ENCODE assay signal across 13 mouse cellular contexts in genomic region chr4:43384083-43384460, GRCm38 (mm10). TPM values are rescaled to one million over a fixed set of nuclear protein-coding genes. Genes with fewer than 3 reads are reported as not detected.
A peak's percentile ranks its signal among the peaks of the same experiment; 100 is the strongest.
DNase-seq lines count a peak whose midpoint lies in the region; TF ChIP-seq lines count a peak whose summit lies in the region.
"Had no signal": no experiment of that assay in that cellular context is flagged by ENCODE, and none has a peak within 500 bp of the region (broad histone marks: within the 10 kb centered on the region; RNA-seq: fewer than 3 reads in every experiment).

No protein-coding gene starts in this region.

- peak in 1 of 2 experiments; percentile 20 for DNase-seq in heart, adult 2 months
- DNase-seq in heart, embryonic 10.5 days (ENCODE audit: low spot score): no peak
- no peak for DNase-seq in lung, adult 2 months
- no peak for DNase-seq in lung, postnatal 10 days
- DNase-seq in MEL (ENCODE audit: low read depth, low spot score): peak; percentile 49
- peak; percentile 50 for DNase-seq in fat pad, adult 2 months (ENCODE audit: extremely low read depth, low read depth, low spot score)
- DNase-seq in testis, postnatal 14 days (ENCODE audit: low spot score): no peak
- no peak for DNase-seq in left cerebral cortex, postnatal 10 days (ENCODE audit: extremely low spot score in 1 of 2, low spot score in 2 of 2)
- DNase-seq: thymus, postnatal 36 days had no signal

- intact Hi-C loops in heart, adult 2 months (cut with DNase I): no loop called here
- intact Hi-C loops in left cerebral cortex, postnatal 10 days (cut with DNase I): loop anchor here (5.0 kb wide), 1 partner anchor 38 kb away; no protein-coding TSS in a partner anchor

- H3K27ac ChIP-seq in heart, adult 2 months: peak overlapping the region; percentile 100
- no peak overlapping the region for H3K27ac ChIP-seq in heart, embryonic 10.5 days
- peak overlapping the region; percentile 55 for H3K27ac ChIP-seq in MEL (ENCODE audit: control insufficient read depth, low read depth, low read length)
- H3K27ac ChIP-seq: heart, embryonic 13.5 days; liver, embryonic 14.5 days; midbrain, embryonic 10.5 days had no signal

- H3K9me3 ChIP-seq in heart, embryonic 10.5 days: no peaks in the 10 kb centered on the region
- H3K9me3 ChIP-seq in MEL (replicated peaks; ENCODE audit: insufficient read depth, low read length): no peaks in the 10 kb centered on the region
- H3K9me3 ChIP-seq: heart, embryonic 13.5 days; midbrain, embryonic 10.5 days had no signal

- TF ChIP-seq POLR2A in heart, adult 2 months (IDR thresholded peaks at IDR 0.05; ENCODE audit: insufficient read depth, low read depth, low read length): peak; percentile 34
- peak; percentile 43; the same call in 1 of the 2 replicates for TF ChIP-seq POLR2A in lung, adult 2 months (IDR thresholded peaks at IDR 0.05; ENCODE audit: borderline replicate concordance, extremely low read depth, low read depth, low read length)
- no peak for TF ChIP-seq POLR2A in MEL (IDR thresholded peaks at IDR 0.05; ENCODE audit: control insufficient read depth in 1 of 2, insufficient read depth in 1 of 2, low read depth in 1 of 2, low read length in 2 of 2, poor library complexity in 1 of 2)

- H3K27me3 ChIP-seq in heart, adult 2 months (ENCODE audit: control insufficient read depth, insufficient read depth, low read length): no peaks in the 10 kb centered on the region
- peaks cover 25% of the 10 kb centered on the region for H3K27me3 ChIP-seq in heart, embryonic 10.5 days (ENCODE audit: insufficient read depth, poor library complexity, severe bottlenecking)
- no peaks in the 10 kb centered on the region for H3K27me3 ChIP-seq in MEL (ENCODE audit: control insufficient read depth in 1 of 2, insufficient read depth in 2 of 2, low read length in 2 of 2)

- H3K9ac ChIP-seq in heart, adult 2 months (ENCODE audit: low read depth, low read length): peak overlapping the region; percentile 23; the same call in 1 of the 2 replicates
- H3K9ac ChIP-seq in MEL (ENCODE audit: control insufficient read depth, low read depth, low read length, poor library complexity, severe bottlenecking): peak overlapping the region; percentile 34
- H3K9ac ChIP-seq: liver, embryonic 14.5 days had no signal

- peak overlapping the region; percentile 100 for H3K4me3 ChIP-seq in heart, adult 2 months
- H3K4me3 ChIP-seq in heart, embryonic 10.5 days: no peak overlapping the region
- no peak overlapping the region for H3K4me3 ChIP-seq in lung, adult 2 months (replicated peaks; ENCODE audit: extremely low read depth, low read depth, low read length)
- peak overlapping the region; percentile 44 to 94 for H3K4me3 ChIP-seq in MEL (ENCODE audit: control insufficient read depth in 1 of 2, insufficient read depth in 1 of 2, low read depth in 2 of 2, low read length in 2 of 2)
- H3K4me3 ChIP-seq: erythroblast, embryonic 14.5 days; midbrain, embryonic 10.5 days had no signal

- H3K79me2 ChIP-seq in heart, adult 2 months (replicated peaks; ENCODE audit: control insufficient read depth, insufficient read depth, low read length): peaks cover 3% of the 10 kb centered on the region
- 0 out of 2 replicates have a peak, but pooled peaks cover 1% of the 10 kb centered on the region for H3K79me2 ChIP-seq in MEL (ENCODE audit: control insufficient read depth, insufficient read depth, low read length, poor library complexity)

- TF ChIP-seq CTCF in heart, adult 2 months (IDR thresholded peaks at IDR 0.05): no peak
- no peak for TF ChIP-seq CTCF in lung, adult 2 months (IDR thresholded peaks at IDR 0.05; ENCODE audit: insufficient read depth, low read length)
- TF ChIP-seq CTCF in MEL (IDR thresholded peaks at IDR 0.05 in 2 of 3, conservative IDR thresholded peaks at IDR 0.05 in 1 of 3; ENCODE audit: control insufficient read depth in 1 of 3, insufficient read depth in 1 of 3, low read depth in 2 of 3, low read length in 3 of 3, poor library complexity in 1 of 3, severe bottlenecking in 1 of 3): no peak

- peaks cover 18% of the 10 kb centered on the region for H3K36me3 ChIP-seq in heart, adult 2 months (ENCODE audit: control insufficient read depth, insufficient read depth, low read length)
- H3K36me3 ChIP-seq in heart, embryonic 10.5 days: 0 out of 2 replicates have a peak, but pooled peaks cover 3% of the 10 kb centered on the region
- H3K36me3 ChIP-seq in MEL (ENCODE audit: control insufficient read depth in 1 of 2, insufficient read depth in 2 of 2, low read length in 2 of 2): peaks cover 0 to 14% of the 10 kb centered on the region in 2 experiments; a peak in 2 of 4 replicates
- H3K36me3 ChIP-seq: midbrain, embryonic 10.5 days had no signal

- WGBS in heart, adult 2 months: 60% methylated on average over 5 of the region's 5 CpGs
- 82% methylated on average over 5 of the region's 5 CpGs for WGBS in heart, embryonic 10.5 days
- WGBS in lung, adult 2 months: 60% methylated on average over 5 of the region's 5 CpGs

- no peak for TF ChIP-seq RAD21 in MEL (IDR thresholded peaks at IDR 0.05; ENCODE audit: low read depth, low read length)

- peaks cover 15% of the 10 kb centered on the region for H3K4me1 ChIP-seq in heart, adult 2 months (ENCODE audit: control insufficient read depth, insufficient read depth, low read length)
- peaks cover 19% of the 10 kb centered on the region for H3K4me1 ChIP-seq in heart, embryonic 10.5 days
- peaks cover 18% of the 10 kb centered on the region for H3K4me1 ChIP-seq in lung, adult 2 months (ENCODE audit: control insufficient read depth, insufficient read depth, low read length)
- peaks cover 6 to 17% of the 10 kb centered on the region in 2 experiments for H3K4me1 ChIP-seq in MEL (ENCODE audit: control insufficient read depth in 1 of 2, insufficient read depth in 2 of 2, low read length in 2 of 2)

- no peak for TF ChIP-seq EP300 in heart, adult 2 months (IDR thresholded peaks at IDR 0.05; ENCODE audit: insufficient read depth, low read depth, low read length)
- no peak for TF ChIP-seq EP300 in MEL (IDR thresholded peaks at IDR 0.05; ENCODE audit: low read depth in 1 of 2, low read length in 2 of 2)

TF ChIP-seq in MEL, 35 proteins besides CTCF, POLR2A, EP300 and RAD21 (continues in another document):
- TF ChIP-seq POLR2AphosphoS5 (IDR thresholded peaks at IDR 0.05; ENCODE audit: borderline replicate concordance, low read depth, low read length) (no peak), BHLHE40 (IDR thresholded peaks at IDR 0.05; ENCODE audit: borderline replicate concordance, low read depth, low read length) (no peak), TCF12 (IDR thresholded peaks at IDR 0.05; ENCODE audit: low read depth, low read length) (no peak), ELF1 (IDR thresholded peaks at IDR 0.05; ENCODE audit: low read depth, low read length) (no peak), RCOR1 (IDR thresholded peaks at IDR 0.05; ENCODE audit: low read depth, low read length) (no peak), MXI1 (IDR thresholded peaks at IDR 0.05; ENCODE audit: low read depth, low read length) (no peak), ZC3H11A (IDR thresholded peaks at IDR 0.05; ENCODE audit: low read depth, low read length) (no peak), KAT2A (conservative IDR thresholded peaks at IDR 0.05; ENCODE audit: low read depth, low read length) (no peak), SMC3 (IDR thresholded peaks at IDR 0.05; ENCODE audit: low read depth, low read length) (no peak), CHD1 (IDR thresholded peaks at IDR 0.05; ENCODE audit: low read depth, low read length) (no peak), USF2 (IDR thresholded peaks at IDR 0.05; ENCODE audit: borderline replicate concordance in 1 of 2, insufficient read depth in 1 of 2, low read depth in 1 of 2, low read length in 2 of 2) (no peak), JUND (IDR thresholded peaks at IDR 0.05; ENCODE audit: low read depth, low read length) (no peak), TAL1 (IDR thresholded peaks at IDR 0.05; ENCODE audit: low read length) (no peak), MEF2A (IDR thresholded peaks at IDR 0.05; ENCODE audit: extremely low read depth, insufficient replicate concordance, low read depth, low read length, poor library complexity, severe bottlenecking) (no peak), ZKSCAN1 (IDR thresholded peaks at IDR 0.05; ENCODE audit: low read depth, low read length) (no peak), UBTF (IDR thresholded peaks at IDR 0.05; ENCODE audit: borderline replicate concordance, insufficient read depth, low read depth, low read length) (no peak), SIN3A (IDR thresholded peaks at IDR 0.05; ENCODE audit: low read length) (no peak), MAFK (IDR thresholded peaks at IDR 0.05; ENCODE audit: borderline replicate concordance, low read depth, low read length) (no peak), NELFE (IDR thresholded peaks at IDR 0.05; ENCODE audit: low read depth, low read length) (no peak)

RNA-seq across cellular contexts. Expression of gene Rusc2, which starts 2.3 kb away (rescaled TPM):
- 10 to 100 TPM; 43.5 to 45.3 TPM for total RNA-seq in heart, adult 2 months (2021)
- 27.2 and 27.5 TPM in 2 replicates for polyA plus RNA-seq in heart, adult 2 months (2012; rRNA removed)
- polyA plus RNA-seq in heart, embryonic 10.5 days (2016; fragmentation: Nextera tagmentation; extraction: Ambion mirVana): 9.9 and 11.2 TPM in 2 replicates
- 91.1 and 92.8 TPM in 2 replicates for polyA plus RNA-seq in lung, adult 2 months (2012; rRNA removed)
- total RNA-seq in MEL (2012; rRNA removed): 2.4 and 4.7 TPM in 2 replicates
- 1 to 10 TPM in 1 of 2 experiments, not detected in 1; 7.3 TPM for polyA plus RNA-seq in MEL (2012; ENCODE audit: insufficient read depth in 1 of 2, insufficient read length in 2 of 2, low read depth in 1 of 2, low replicate concordance in 2 of 2, missing spikeins in 1 of 2)
- total RNA-seq in left cerebral cortex, postnatal 10 days (2021): 100 to 1,000 TPM; 151 to 154 TPM

RNA-seq across cellular contexts. Expression of gene Fam166b, which starts 44.9 kb away (rescaled TPM):
- total RNA-seq in heart, adult 2 months (2021): not detected
- polyA plus RNA-seq in heart, adult 2 months (2012; rRNA removed): 1.4 TPM in 1 of 2 replicates, not detected in the other
- polyA plus RNA-seq in heart, embryonic 10.5 days (2016; fragmentation: Nextera tagmentation; extraction: Ambion mirVana): not detected in 2 replicates
- polyA plus RNA-seq in lung, adult 2 months (2012; rRNA removed): 14.4 and 15.8 TPM in 2 replicates
- not detected in 2 replicates for total RNA-seq in MEL (2012; rRNA removed)
- polyA plus RNA-seq in MEL (2012; ENCODE audit: insufficient read depth in 1 of 2, insufficient read length in 2 of 2, low read depth in 1 of 2, low replicate concordance in 2 of 2, missing spikeins in 1 of 2): not detected
- under 1 TPM in 1 of 2 experiments, not detected in 1; 0.30 TPM for total RNA-seq in left cerebral cortex, postnatal 10 days (2021)
- polyA plus RNA-seq: liver, embryonic 14.5 days had no signal

RNA-seq across cellular contexts. Expression of gene Tesk1, which starts 57.7 kb away (rescaled TPM):
- 10 to 100 TPM; 36.6 to 37.5 TPM for total RNA-seq in heart, adult 2 months (2021)
- polyA plus RNA-seq in heart, adult 2 months (2012; rRNA removed): 51.5 and 52.6 TPM in 2 replicates
- polyA plus RNA-seq in heart, embryonic 10.5 days (2016; fragmentation: Nextera tagmentation; extraction: Ambion mirVana): 5.0 and 6.3 TPM in 2 replicates
- 83.6 and 83.9 TPM in 2 replicates for polyA plus RNA-seq in lung, adult 2 months (2012; rRNA removed)
- 7.6 and 9.1 TPM in 2 replicates for total RNA-seq in MEL (2012; rRNA removed)
- polyA plus RNA-seq in MEL (2012; ENCODE audit: insufficient read depth in 1 of 2, insufficient read length in 2 of 2, low read depth in 1 of 2, low replicate concordance in 2 of 2, missing spikeins in 1 of 2): 10 to 100 TPM in 1 of 2 experiments, not detected in 1; 24.6 TPM
- total RNA-seq in left cerebral cortex, postnatal 10 days (2021): 10 to 100 TPM; 71.7 to 74.2 TPM

Comparison
In these comparisons a context has a peak if more than half of its experiments do, and no peak if none do; other contexts are left out.
1. H3K4me3 ChIP-seq: peak in heart, adult 2 months (single experiment) and MEL (2 of 2); none in heart, embryonic 10.5 days (single experiment) and lung, adult 2 months (single experiment).
2. DNase-seq: peak in MEL (single experiment) and fat pad, adult 2 months (single experiment); none in heart, embryonic 10.5 days (single experiment), lung, adult 2 months (single experiment), lung, postnatal 10 days (single experiment), testis, postnatal 14 days (single experiment) and left cerebral cortex, postnatal 10 days (0 of 2).
3. POLR2A ChIP-seq: peak in heart, adult 2 months (single experiment) and lung, adult 2 months (single experiment); none in MEL (0 of 2).